Mouse (Mus musculus): ENCODE measurements around the gene Drc3. TPM values are rescaled to one million over a fixed set of nuclear protein-coding genes. Genes with fewer than 3 reads are reported as not detected.
A peak's percentile ranks its signal among the peaks of the same experiment; 100 is the strongest.

Drc3 gene
- total RNA-seq, 2 experiments from 2014 or later, result 0.87 to 1.0 TPM

GRCm38 (mm10) chr11:60346537-60346936 is 6.6 kb upstream of the Drc3 start:
- intact Hi-C loops (cut with DNase I), result no loop called here
- no peak overlapping the region for H3K4me3 ChIP-seq
- DNase-seq, result peak; percentile 62
- no peak for TF ChIP-seq CTCF (IDR thresholded peaks at IDR 0.05)
- H3K27ac ChIP-seq, result peak overlapping the region; percentile 44

- intact Hi-C loops (cut with DNase I), result loop anchor here (5.0 kb wide), 2 partner anchors 61 to 139 kb away; no protein-coding TSS in a partner anchor
- TF ChIP-seq CTCF (IDR thresholded peaks at IDR 0.05), result peak; percentile 40
- DNase-seq, result no peak
- Histone ChIP-seq H3K4me3 (peak overlapping the region; percentile 74), H3K27ac (peak overlapping the region; percentile 99)
Measured at GRCm38 (mm10) chr11:60351388-60351787, 1.7 kb upstream of the Drc3 start.

GRCm38 (mm10) chr11:60351925-60352371 is 1.2 kb upstream of the Drc3 start:
- peak overlapping the region; percentile 74 for H3K4me3 ChIP-seq
- H3K27ac ChIP-seq, result peak overlapping the region; percentile 99
- intact Hi-C loops (cut with DNase I), result loop anchor here (5.0 kb wide), 2 partner anchors 60 to 140 kb away; no protein-coding TSS in a partner anchor
- TF ChIP-seq CTCF (IDR thresholded peaks at IDR 0.05), result no peak; the same call in 1 of the 2 replicates
- DNase-seq, result peak; percentile 66

DNA sequence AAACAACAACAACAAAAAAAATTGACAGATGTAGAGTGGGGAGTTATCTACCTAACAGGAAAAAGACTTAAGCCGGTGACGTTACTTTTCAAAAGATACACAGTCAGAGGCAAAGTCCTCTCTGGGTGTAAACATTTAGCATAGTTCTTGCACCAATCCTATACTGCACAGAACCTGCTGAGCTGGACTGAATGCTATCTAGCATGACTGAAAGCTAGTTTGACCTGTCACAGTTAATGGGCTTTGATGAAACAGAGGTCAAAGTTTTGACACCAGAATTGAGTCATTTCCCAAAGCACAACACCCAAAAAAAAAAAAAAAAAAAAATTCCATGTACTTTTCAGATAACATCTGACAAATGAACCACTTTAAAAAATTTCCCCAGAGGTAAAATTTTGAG is 2.8 kb downstream of the Drc3 start:
- no peak for DNase-seq
- intact Hi-C loops (cut with DNase I), result no loop called here
- Histone ChIP-seq H3K27ac (no peak overlapping the region), H3K4me3 (no peak overlapping the region)
- no peak for TF ChIP-seq CTCF (IDR thresholded peaks at IDR 0.05)

- no peak for DNase-seq
- intact Hi-C loops (cut with DNase I), result no loop called here
- no peak for TF ChIP-seq CTCF (IDR thresholded peaks at IDR 0.05)
- Histone ChIP-seq H3K4me3 (no peak overlapping the region), H3K27ac (no peak overlapping the region)
Measured at GRCm38 (mm10) chr11:60357116-60357515, 4.0 kb downstream of the Drc3 start.

- Histone ChIP-seq H3K27ac (peak overlapping the region; percentile 46), H3K4me3 (no peak overlapping the region)
- peak; percentile 47 for DNase-seq
- TF ChIP-seq CTCF (IDR thresholded peaks at IDR 0.05), result no peak
- intact Hi-C loops (cut with DNase I), result no loop called here
Measured at GRCm38 (mm10) chr11:60358548-60358947, 5.4 kb downstream of the Drc3 start.

DNA sequence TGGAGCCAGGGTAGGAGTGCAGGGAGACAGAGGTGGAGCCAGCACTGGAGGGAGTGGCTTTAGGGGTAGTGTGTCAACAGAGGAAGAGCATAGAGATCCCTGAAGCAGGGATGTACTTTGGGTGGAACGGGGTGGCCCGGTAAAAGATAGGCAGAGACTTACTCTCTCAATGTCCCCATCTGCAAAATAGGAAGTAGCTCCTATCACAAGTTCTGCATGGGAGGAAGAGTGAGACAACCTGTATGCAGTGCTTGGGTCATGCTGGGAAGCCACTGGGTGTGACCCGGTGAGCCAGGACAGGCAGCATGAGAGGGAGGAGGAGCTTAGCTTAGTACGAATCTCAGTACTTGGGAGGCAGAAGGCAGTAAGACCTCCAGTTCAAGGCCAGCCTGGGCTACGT is 6.0 kb downstream of the Drc3 start:
- intact Hi-C loops (cut with DNase I), result no loop called here

GRCm38 (mm10) chr11:60359936-60360335 is 6.8 kb downstream of the Drc3 start:
- TF ChIP-seq CTCF (IDR thresholded peaks at IDR 0.05), result no peak
- Histone ChIP-seq H3K4me3 (no peak overlapping the region), H3K27ac (peak overlapping the region; percentile 76)
- intact Hi-C loops (cut with DNase I), result no loop called here
- no peak for DNase-seq

More for the DNA sequence above, 6.0 kb downstream of the Drc3 start:
- Histone ChIP-seq H3K27ac (peak overlapping the region; percentile 76), H3K4me3 (no peak overlapping the region)
- no peak for DNase-seq
- TF ChIP-seq CTCF (IDR thresholded peaks at IDR 0.05), result no peak

DNA sequence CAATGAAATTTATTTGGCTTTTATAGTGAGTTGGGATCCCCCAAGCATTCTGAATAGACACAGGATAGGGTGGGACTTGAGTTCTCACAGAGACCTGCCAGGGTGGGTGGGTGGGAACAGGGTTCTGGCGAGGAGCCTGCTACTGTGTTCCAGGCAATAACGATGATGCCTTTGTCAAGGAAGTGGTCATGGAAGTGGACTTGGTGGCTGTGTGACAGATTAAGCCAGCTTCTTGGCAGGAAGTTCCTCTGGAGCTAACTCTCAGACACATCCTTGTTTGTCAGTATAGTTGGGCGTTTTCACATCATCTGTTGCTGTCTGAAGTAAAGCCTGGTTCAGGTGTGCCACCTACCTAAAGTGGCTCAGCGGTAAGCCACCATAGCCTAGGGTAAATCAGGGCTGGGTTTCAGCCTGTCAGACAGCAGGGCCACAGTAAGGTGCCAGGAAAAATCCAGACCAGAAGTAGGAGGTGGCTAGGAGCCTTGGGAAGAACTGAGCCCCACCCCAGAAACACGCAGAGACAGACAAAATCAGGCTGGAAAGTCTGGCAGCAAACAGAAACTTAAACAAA is 7.6 kb downstream of the Drc3 start:
- DNase-seq, result no peak
- H3K27ac ChIP-seq, result peak overlapping the region; percentile 85
- TF ChIP-seq CTCF (IDR thresholded peaks at IDR 0.05), result no peak
- intact Hi-C loops (cut with DNase I), result no loop called here
- no peak overlapping the region for H3K4me3 ChIP-seq

GRCm38 (mm10) chr11:60366239-60367019 is 13.3 kb downstream of the Drc3 start:
- Histone ChIP-seq H3K27ac (peak overlapping the region; percentile 92), H3K4me3 (peak overlapping the region; percentile 46)
- intact Hi-C loops (cut with DNase I), result no loop called here
- no peak for TF ChIP-seq CTCF (IDR thresholded peaks at IDR 0.05)
- peak; percentile 67 for DNase-seq

DNA sequence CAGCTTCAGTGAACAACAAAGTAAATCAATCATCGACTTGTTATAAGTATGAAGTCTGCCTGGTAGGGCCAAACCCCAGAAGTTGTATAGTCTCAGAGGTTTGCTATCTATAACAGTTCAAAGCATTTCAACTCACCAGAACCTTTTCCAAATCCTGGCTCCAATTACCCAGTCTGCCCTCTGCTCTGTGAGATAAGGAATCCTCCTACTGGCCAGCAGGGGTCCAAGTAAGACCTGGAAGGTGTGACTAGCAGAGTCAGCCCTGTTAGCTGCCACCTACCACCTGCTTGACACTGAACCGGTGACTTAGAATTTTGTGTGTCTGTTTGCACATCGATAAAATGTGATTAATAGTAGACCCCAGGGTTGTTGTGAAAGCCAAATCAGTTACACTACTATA is 14.1 kb downstream of the Drc3 start:
- TF ChIP-seq CTCF (IDR thresholded peaks at IDR 0.05), result peak; percentile 19; the same call in 1 of the 2 replicates
- intact Hi-C loops (cut with DNase I), result no loop called here
- DNase-seq, result no peak
- H3K27ac ChIP-seq, result peak overlapping the region; percentile 92
- H3K4me3 ChIP-seq, result no peak overlapping the region

DNA sequence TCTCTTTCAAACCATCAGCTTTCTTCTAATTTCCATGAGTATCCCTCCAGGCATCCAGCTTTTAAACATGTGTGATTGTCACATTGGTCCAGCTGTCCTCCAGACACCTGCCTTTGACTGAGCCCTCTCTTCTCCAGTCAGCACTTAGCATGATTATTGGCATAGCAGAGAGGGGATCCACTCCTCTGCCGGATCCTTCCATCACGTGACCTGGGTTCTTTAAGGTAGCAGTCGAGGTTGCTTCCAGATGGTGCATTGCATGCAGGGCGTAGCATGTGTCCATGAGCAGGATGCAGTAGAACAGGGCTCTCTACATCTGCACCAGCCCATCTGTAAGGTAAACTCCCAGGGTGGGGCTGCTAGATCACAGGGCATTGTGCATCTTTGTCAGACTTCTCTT is 15.8 kb downstream of the Drc3 start:
- Histone ChIP-seq H3K27ac (no peak overlapping the region), H3K4me3 (no peak overlapping the region)
- intact Hi-C loops (cut with DNase I), result no loop called here
- no peak for TF ChIP-seq CTCF (IDR thresholded peaks at IDR 0.05)
- DNase-seq, result no peak

DNA sequence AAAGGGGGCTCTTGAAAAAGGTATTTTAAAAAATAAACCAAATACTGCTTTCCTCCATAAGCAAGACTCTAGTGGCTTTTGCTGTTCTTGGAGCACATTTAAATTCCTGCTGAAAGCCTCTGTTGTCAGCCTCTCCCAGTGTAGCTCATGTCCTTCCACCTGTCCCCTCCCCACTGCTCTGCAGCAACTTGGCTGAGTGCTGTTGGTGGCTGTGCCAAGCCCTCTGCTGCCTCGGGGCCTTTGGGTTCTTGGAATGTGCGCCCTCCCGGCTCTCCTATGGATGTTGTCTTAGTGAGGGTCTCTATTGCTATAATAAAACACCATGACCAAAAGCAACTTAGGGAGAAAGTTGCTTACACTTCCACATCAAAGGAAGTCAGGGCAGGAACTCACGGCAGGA is 16.3 kb downstream of the Drc3 start:
- Histone ChIP-seq H3K4me3 (no peak overlapping the region), H3K27ac (no peak overlapping the region)
- TF ChIP-seq CTCF (IDR thresholded peaks at IDR 0.05), result no peak
- DNase-seq, result no peak
- intact Hi-C loops (cut with DNase I), result no loop called here
